Mouse (Mus musculus) CH12.LX (cell line): ENCODE measurements around the gene Ctnnd2. TPM values are rescaled to one million over a fixed set of nuclear protein-coding genes. Genes with fewer than 3 reads are reported as not detected.
A peak's percentile ranks its signal among the peaks of the same experiment; 100 is the strongest.

Experiments used
- DNase-seq: peaks from one replicate; pipeline ENCODE4 v3.0.0-alpha.2; 2013; ENCODE audit errors: extremely low read depth
- H3K27ac ChIP-seq: 2 replicates; pipeline ENCODE4 v1.5.1; 2012; ENCODE audit warnings: low read depth, mild to moderate bottlenecking, control low read depth, moderate library complexity; ENCODE audit not compliant: insufficient read depth
- H3K27me3 ChIP-seq: replicated peaks from 2 replicates; pipeline ENCODE3; 2012; ENCODE audit warnings: inconsistent platforms
- H3K36me3 ChIP-seq, 2 experiments: replicated peaks in 1 of 2; 2 replicates each; pipeline versions ENCODE3 to v1.6.1; 2012; ENCODE audit warnings: inconsistent platforms in 1 of 2, low read length in 1 of 2, mild to moderate bottlenecking in 1 of 2, mixed read lengths in 1 of 2, moderate library complexity in 1 of 2; ENCODE audit not compliant: control insufficient read depth in 1 of 2, insufficient read depth in 1 of 2
- H3K4me1 ChIP-seq, 2 experiments: 2 replicates each; pipeline ENCODE4 v1.6.1; 2012; ENCODE audit warnings: inconsistent platforms in 1 of 2, moderate library complexity in 1 of 2; ENCODE audit not compliant: insufficient read depth in 2 of 2, control insufficient read depth in 1 of 2
- H3K4me2 ChIP-seq: 2 replicates; pipeline ENCODE4 v1.6.1; 2012; ENCODE audit warnings: low read depth, mild to moderate bottlenecking, control low read depth; ENCODE audit not compliant: poor library complexity, insufficient read depth, severe bottlenecking
- H3K4me3 ChIP-seq, 3 experiments: fragments of 150-350 bp in 1 of 3; sonication (generic) in 1 of 3; replicated peaks in 1 of 3; 2 replicates each; pipeline versions ENCODE3 to v1.5.1; 2011 to 2012; ENCODE audit warnings: low read depth in 2 of 3, low read length in 2 of 3, mild to moderate bottlenecking in 2 of 3, moderate library complexity in 2 of 3, control low read depth in 1 of 3, improper control_type of control experiment in 1 of 3, inconsistent platforms in 1 of 3, mixed read lengths in 1 of 3; ENCODE audit not compliant: poor library complexity in 1 of 3
- H3K79me2 ChIP-seq: replicated peaks from 2 replicates; pipeline ENCODE4 v1.6.1; 2012; ENCODE audit warnings: mild to moderate bottlenecking, moderate library complexity; ENCODE audit not compliant: control insufficient read depth, poor library complexity, insufficient read depth, severe bottlenecking; ENCODE audit errors: extremely low read depth
- H3K9ac ChIP-seq: 2 replicates; pipeline ENCODE4 v1.6.1; 2012; ENCODE audit warnings: low read depth, mild to moderate bottlenecking, control low read depth, moderate library complexity; ENCODE audit not compliant: insufficient read depth
- H3K9me3 ChIP-seq: replicated peaks from 2 replicates; pipeline ENCODE3; 2012; ENCODE audit warnings: low read length, inconsistent platforms, mixed read lengths
- CHD2 ChIP-seq: IDR thresholded peaks from 2 replicates; pipeline ENCODE4 v1.6.1; 2011; ENCODE audit warnings: low read length, improper control_type of control experiment
- E2F4 ChIP-seq: IDR thresholded peaks from 2 replicates; pipeline ENCODE4 v1.6.1; 2011; ENCODE audit warnings: low read depth, low read length, improper control_type of control experiment; ENCODE audit not compliant: insufficient replicate concordance
- EP300 ChIP-seq: IDR thresholded peaks from 2 replicates; pipeline ENCODE4 v1.6.1; 2011; ENCODE audit warnings: low read length, improper control_type of control experiment
- ETS1 ChIP-seq: conservative IDR thresholded peaks from 2 replicates; pipeline ENCODE4 v1.6.1; 2012; ENCODE audit warnings: low read depth, mild to moderate bottlenecking, inconsistent platforms, low read length, improper control_type of control experiment, moderate library complexity
- GABPA ChIP-seq: IDR thresholded peaks from 2 replicates; pipeline ENCODE4 v1.6.1; 2012; ENCODE audit warnings: low read depth, low read length, improper control_type of control experiment, inconsistent platforms; ENCODE audit not compliant: insufficient replicate concordance
- IRF4 ChIP-seq: IDR thresholded peaks from 2 replicates; pipeline ENCODE4 v1.6.1; 2014; ENCODE audit warnings: low read depth, mild to moderate bottlenecking, inconsistent platforms, low read length, improper control_type of control experiment
- JUN ChIP-seq: IDR thresholded peaks from 2 replicates; pipeline ENCODE4 v1.6.1; 2011; ENCODE audit warnings: low read depth, mild to moderate bottlenecking, low read length, improper control_type of control experiment, moderate library complexity; ENCODE audit not compliant: insufficient read depth
- JUND ChIP-seq: conservative IDR thresholded peaks from 2 replicates; pipeline ENCODE4 v1.6.1; 2011; ENCODE audit warnings: low read depth, low read length, improper control_type of control experiment
- MAFK ChIP-seq: IDR thresholded peaks from 2 replicates; pipeline ENCODE4 v1.6.1; 2011; ENCODE audit warnings: low read length, improper control_type of control experiment; ENCODE audit not compliant: insufficient replicate concordance
- MAX ChIP-seq: IDR thresholded peaks from 2 replicates; pipeline ENCODE4 v1.6.1; 2011; ENCODE audit warnings: low read length, improper control_type of control experiment
- MEF2A ChIP-seq: IDR thresholded peaks from 2 replicates; pipeline ENCODE4 v1.6.1; 2014; ENCODE audit warnings: low read depth, mild to moderate bottlenecking, inconsistent platforms, low read length, improper control_type of control experiment, borderline replicate concordance
- MXI1 ChIP-seq: IDR thresholded peaks from 2 replicates; pipeline ENCODE4 v1.6.1; 2011; ENCODE audit warnings: mild to moderate bottlenecking, low read depth, low read length, improper control_type of control experiment
- NELFE ChIP-seq: IDR thresholded peaks from 2 replicates; pipeline ENCODE4 v1.6.1; 2011; ENCODE audit warnings: low read depth, low read length, improper control_type of control experiment
- NRF1 ChIP-seq: IDR thresholded peaks from 2 replicates; pipeline ENCODE4 v1.6.1; 2014; ENCODE audit warnings: low read depth, mild to moderate bottlenecking, inconsistent platforms, low read length, improper control_type of control experiment, moderate library complexity
- PAX5 ChIP-seq: IDR thresholded peaks from 2 replicates; pipeline ENCODE4 v1.6.1; 2012; ENCODE audit warnings: low read length, inconsistent platforms, mixed read lengths
- SMC3 ChIP-seq: IDR thresholded peaks from 2 replicates; pipeline ENCODE4 v1.6.1; 2011; ENCODE audit warnings: low read depth, low read length, improper control_type of control experiment
- TBP ChIP-seq: conservative IDR thresholded peaks from 2 replicates; pipeline ENCODE4 v1.6.1; 2011; ENCODE audit warnings: low read depth, low read length, improper control_type of control experiment
- TCF12 ChIP-seq: IDR thresholded peaks from 2 replicates; pipeline ENCODE4 v1.6.1; 2014; ENCODE audit warnings: low read depth, mild to moderate bottlenecking, inconsistent platforms, low read length, improper control_type of control experiment
- UBTF ChIP-seq: IDR thresholded peaks from 2 replicates; pipeline ENCODE4 v1.6.1; 2012; ENCODE audit warnings: low read depth, mild to moderate bottlenecking, inconsistent platforms, low read length, improper control_type of control experiment, moderate library complexity
- USF1 ChIP-seq: IDR thresholded peaks from 2 replicates; pipeline ENCODE4 v1.6.1; 2014; ENCODE audit warnings: low read depth, mild to moderate bottlenecking, inconsistent platforms, low read length, improper control_type of control experiment
- ZC3H11A ChIP-seq: IDR thresholded peaks from 2 replicates; pipeline ENCODE4 v1.6.1; 2012; ENCODE audit warnings: low read depth, mild to moderate bottlenecking, inconsistent platforms, low read length, improper control_type of control experiment
- ZNF384 ChIP-seq: IDR thresholded peaks from 2 replicates; pipeline ENCODE4 v1.6.1; 2012; ENCODE audit warnings: low read depth, low read length, improper control_type of control experiment, inconsistent platforms
- dilution Hi-C: fragments of 300-500 bp; cut with MboI; formaldehyde crosslinking; loops from 2 replicates; pipeline ENCODE4 v1.14.3; 2020; ENCODE audit warnings: low sequenced_read_pairs; ENCODE audit not compliant: extremely low pct_unique_long_range_greater_than_20kb, extremely low pct_ligation_motif_present
- in situ Hi-C: fragments of 300-500 bp; cut with MboI; formaldehyde crosslinking; loops from 3 replicates; pipeline ENCODE4 v1.14.3; 2019; ENCODE audit warnings: low sequenced_read_pairs, low pct_ligation_motif_present, low pct_unique_long_range_greater_than_20kb, mixed read lengths
- polyA plus RNA-seq: library from polyadenylated mRNA; unstranded; fragments of >175 nt; gene quantifications from 2 replicates; pipeline ENCODE4 v1.2.1, GENCODE M21; 2012; ENCODE audit warnings: low read depth; ENCODE audit not compliant: insufficient read length
- total RNA-seq, 2 experiments: library from RNA; depleted of rRNA; stranded (reverse); fragments of 300-350 nt in 1 of 2; fragments of >200 nt in 1 of 2; gene quantifications; 2 replicates each; pipeline ENCODE4 v1.2.3; 2012 to 2014

Gene Ctnnd2
- total and polyA plus RNA-seq, 3 experiments: 0.23 TPM; not detected in 2

DNA sequence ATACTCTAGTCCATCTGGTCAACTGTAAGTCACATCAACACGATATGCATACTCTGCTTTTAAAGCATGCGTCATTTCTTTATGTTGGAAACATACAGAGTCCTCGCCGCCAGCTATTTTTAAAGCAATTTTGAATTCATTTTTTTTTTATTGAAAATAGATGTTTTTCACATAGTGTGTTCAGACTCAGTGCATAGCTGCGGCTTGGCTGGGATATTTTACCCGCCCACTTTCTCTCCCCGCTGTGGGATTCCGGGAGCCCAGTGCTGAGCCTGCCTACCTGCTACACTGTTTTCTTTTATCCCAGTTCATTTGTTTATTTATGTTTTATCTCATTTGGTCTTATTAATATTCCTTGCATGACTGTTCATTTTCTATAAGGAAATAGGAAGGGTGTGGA, 724.9 kb downstream of the Ctnnd2 start:
- no peak overlapping the region for H3K27ac ChIP-seq
- no peaks in the 10 kb centered on the region for H3K27me3 ChIP-seq
- H3K9me3 ChIP-seq: no peaks in the 10 kb centered on the region
- dilution Hi-C loops: no loop called here
- in situ Hi-C loops: no loop called here
- no peak for TF ChIP-seq UBTF
- TF ChIP-seq TBP: no peak
- no peak for TF ChIP-seq IRF4
- H3K4me2 ChIP-seq: no peak overlapping the region
- no peaks in the 10 kb centered on the region for H3K36me3 ChIP-seq
- H3K4me1 ChIP-seq: no peaks in the 10 kb centered on the region; a peak in 1 of 4 replicates
- H3K4me3 ChIP-seq: no peak overlapping the region
- no peak for DNase-seq
- H3K79me2 ChIP-seq: no peaks in the 10 kb centered on the region
- no peak overlapping the region for H3K9ac ChIP-seq

DNA sequence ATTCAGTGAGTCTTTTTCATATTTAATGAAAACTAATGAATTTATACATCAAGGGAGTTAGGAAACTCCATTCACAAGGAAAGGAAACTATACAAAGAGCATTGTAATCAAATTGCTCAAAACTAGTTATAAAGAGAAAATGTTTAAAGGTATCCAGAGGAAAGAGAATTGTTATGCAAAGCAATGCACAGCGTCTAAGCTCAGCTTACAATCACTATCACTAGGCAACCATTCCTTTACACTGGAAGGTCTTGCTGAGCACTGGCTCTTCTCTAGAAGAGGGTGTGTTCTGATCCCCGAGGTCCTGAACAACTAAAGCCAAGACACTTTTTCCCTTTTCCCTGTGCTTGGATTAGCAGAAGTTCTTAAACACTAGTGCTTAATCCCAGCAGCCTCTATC, 735.6 kb downstream of the Ctnnd2 start:
- Histone ChIP-seq H3K27me3 (no peaks in the 10 kb centered on the region), H3K9me3 (no peaks in the 10 kb centered on the region), H3K9ac (no peak overlapping the region), H3K36me3 (no peaks in the 10 kb centered on the region), H3K4me3 (no peak overlapping the region), H3K4me1 (no peaks in the 10 kb centered on the region), H3K79me2 (no peaks in the 10 kb centered on the region), H3K27ac (no peak overlapping the region), H3K4me2 (no peak overlapping the region)
- dilution Hi-C loops (no loop called here), in situ Hi-C loops (no loop called here)
- TF ChIP-seq GABPA (no peak), JUN (no peak), MEF2A (no peak), TCF12 (no peak), MAFK (no peak), NRF1 (no peak), E2F4 (no peak), JUND (no peak), ETS1 (no peak)
- DNase-seq: no peak

DNA sequence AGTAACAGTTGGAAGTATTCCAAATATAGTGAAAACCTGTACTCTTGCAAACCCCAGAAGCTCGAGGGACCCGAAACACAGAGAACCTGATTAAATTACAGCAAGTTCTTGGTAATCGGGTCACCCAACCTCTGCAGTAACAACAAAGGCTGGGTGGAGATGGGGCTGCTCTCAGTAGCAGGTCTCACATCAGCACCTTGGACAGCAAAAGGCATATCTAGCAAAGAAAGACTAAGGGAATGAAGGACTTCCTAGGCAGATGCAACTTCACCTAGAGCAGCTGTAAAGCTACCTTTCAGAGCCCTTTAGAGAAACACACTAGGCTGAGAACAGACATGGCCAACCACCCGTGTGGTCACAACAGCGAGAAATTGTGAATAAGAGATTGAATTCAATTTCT, 741.0 kb downstream of the Ctnnd2 start:
- H3K4me2 ChIP-seq: no peak overlapping the region
- H3K27me3 ChIP-seq: no peaks in the 10 kb centered on the region
- in situ Hi-C loops: no loop called here
- H3K9ac ChIP-seq: no peak overlapping the region
- H3K4me3 ChIP-seq: no peak overlapping the region
- no peaks in the 10 kb centered on the region for H3K36me3 ChIP-seq
- DNase-seq: peak; percentile 28
- H3K79me2 ChIP-seq: no peaks in the 10 kb centered on the region
- H3K9me3 ChIP-seq: no peaks in the 10 kb centered on the region
- no peak for TF ChIP-seq PAX5
- TF ChIP-seq GABPA: no peak
- TF ChIP-seq USF1: no peak
- no peak for TF ChIP-seq JUND
- TF ChIP-seq NELFE: no peak
- TF ChIP-seq MAX: no peak
- TF ChIP-seq SMC3: no peak
- no peak for TF ChIP-seq NRF1
- TF ChIP-seq TCF12: no peak
- no peak for TF ChIP-seq MXI1
- TF ChIP-seq ZNF384: no peak
- TF ChIP-seq ZC3H11A: no peak
- TF ChIP-seq EP300: no peak
- TF ChIP-seq ETS1: no peak
- no peak for TF ChIP-seq MAFK
- no peak for TF ChIP-seq CHD2
- H3K4me1 ChIP-seq: no peaks in the 10 kb centered on the region
- no peak overlapping the region for H3K27ac ChIP-seq
- dilution Hi-C loops: no loop called here
